Comparison of ENCODE assay signal across 13 mouse cellular contexts in genomic region chr1:128669241-128669666, GRCm38 (mm10).
DNase-seq lines count a peak whose midpoint lies in the region; ATAC-seq and TF ChIP-seq lines count a peak whose summit lies in the region.
"Had no signal": no experiment of that assay in that cellular context is flagged by ENCODE, and none has a peak within 500 bp of the region (broad histone marks: within the 10 kb centered on the region; RNA-seq: fewer than 3 reads in every experiment).

No protein-coding gene starts in this region.

- no peak overlapping the region for H3K27ac ChIP-seq in kidney, embryonic 16.5 days (ENCODE audit: low read length)
- H3K27ac ChIP-seq in kidney, adult 2 months (ENCODE audit: insufficient read depth, low read depth, low read length), result no peak overlapping the region
- H3K27ac ChIP-seq in forebrain, postnatal 0 days (ENCODE audit: low read depth, low read length), result peak overlapping the region; percentile 70
- no peak overlapping the region; the same call in 1 of the 2 replicates for H3K27ac ChIP-seq in midbrain, embryonic 15.5 days
- H3K27ac ChIP-seq: limb, embryonic 12.5 days had no signal

- no peak for TF ChIP-seq POLR2A in kidney, adult 2 months (IDR thresholded peaks at IDR 0.05; ENCODE audit: low read depth, low read length)

- WGBS in kidney, embryonic 16.5 days, result 53% methylated on average over 2 of the region's 2 CpGs
- 73% methylated on average over 2 of the region's 2 CpGs for WGBS in kidney, adult 2 months
- 12% methylated on average over 2 of the region's 2 CpGs for WGBS in forebrain, postnatal 0 days
- WGBS in midbrain, embryonic 15.5 days, result 16% methylated on average over 2 of the region's 2 CpGs

- no peak overlapping the region for H3K9ac ChIP-seq in kidney, embryonic 16.5 days (replicated peaks; ENCODE audit: low read length)
- no peak overlapping the region for H3K9ac ChIP-seq in forebrain, postnatal 0 days
- no peak overlapping the region for H3K9ac ChIP-seq in midbrain, embryonic 15.5 days
- H3K9ac ChIP-seq: limb, embryonic 12.5 days had no signal

- no peaks in the 10 kb centered on the region for H3K27me3 ChIP-seq in kidney, embryonic 16.5 days (ENCODE audit: insufficient read depth, low read length)
- H3K27me3 ChIP-seq in kidney, adult 2 months (replicated peaks; ENCODE audit: control insufficient read depth, insufficient read depth, low read length), result no peaks in the 10 kb centered on the region
- no peaks in the 10 kb centered on the region for H3K27me3 ChIP-seq in forebrain, postnatal 0 days (ENCODE audit: insufficient read depth, low read length)
- H3K27me3 ChIP-seq in midbrain, embryonic 15.5 days (replicated peaks), result no peaks in the 10 kb centered on the region
- H3K27me3 ChIP-seq: limb, embryonic 12.5 days had no signal

- no peak overlapping the region for H3K4me3 ChIP-seq in kidney, embryonic 16.5 days (ENCODE audit: low read length)
- H3K4me3 ChIP-seq in kidney, adult 2 months (ENCODE audit: insufficient read depth, low read depth, low read length), result no peak overlapping the region
- no peak overlapping the region for H3K4me3 ChIP-seq in forebrain, postnatal 0 days (ENCODE audit: low read depth, low read length)
- no peak overlapping the region for H3K4me3 ChIP-seq in midbrain, embryonic 15.5 days
- H3K4me3 ChIP-seq: limb, embryonic 12.5 days had no signal

- peaks cover 29% of the 10 kb centered on the region for H3K4me1 ChIP-seq in kidney, embryonic 16.5 days (ENCODE audit: insufficient read depth, low read length)
- no peaks in the 10 kb centered on the region for H3K4me1 ChIP-seq in kidney, adult 2 months (ENCODE audit: control insufficient read depth, insufficient read depth, low read length)
- H3K4me1 ChIP-seq in forebrain, postnatal 0 days (ENCODE audit: insufficient read depth), result no peaks in the 10 kb centered on the region
- peaks cover 5% of the 10 kb centered on the region; the same call in 1 of the 2 replicates for H3K4me1 ChIP-seq in midbrain, embryonic 15.5 days
- H3K4me1 ChIP-seq: limb, embryonic 12.5 days had no signal

- TF ChIP-seq CTCF in kidney, adult 2 months (conservative IDR thresholded peaks at IDR 0.05; ENCODE audit: insufficient read depth, insufficient read length, low read depth, low read length), result no peak
- no peak for TF ChIP-seq CTCF in forebrain, postnatal 0 days (IDR thresholded peaks at IDR 0.05; ENCODE audit: low read depth)

- no peak overlapping the region for H3K4me2 ChIP-seq in kidney, embryonic 16.5 days (replicated peaks; ENCODE audit: low read depth, low read length)
- H3K4me2 ChIP-seq in forebrain, postnatal 0 days (ENCODE audit: low read depth), result no peak overlapping the region
- H3K4me2 ChIP-seq in midbrain, embryonic 15.5 days, result no peak overlapping the region
- H3K4me2 ChIP-seq: heart, embryonic 11.5 days; limb, embryonic 12.5 days had no signal

- no peaks in the 10 kb centered on the region for H3K36me3 ChIP-seq in kidney, embryonic 16.5 days (ENCODE audit: insufficient read depth, low read length)
- H3K36me3 ChIP-seq in kidney, adult 2 months (ENCODE audit: control insufficient read depth, insufficient read depth, low read length), result no peaks in the 10 kb centered on the region
- no peaks in the 10 kb centered on the region for H3K36me3 ChIP-seq in forebrain, postnatal 0 days (ENCODE audit: insufficient read depth)
- no peaks in the 10 kb centered on the region for H3K36me3 ChIP-seq in midbrain, embryonic 15.5 days (replicated peaks)
- H3K36me3 ChIP-seq: limb, embryonic 12.5 days had no signal

- DNase-seq in kidney, adult 2 months, result no peak
- peak; percentile 42 for DNase-seq in cerebellum, adult 9-11 months
- DNase-seq in forebrain, postnatal 0 days, result peak; percentile 58
- no peak for DNase-seq in urinary bladder, postnatal 4 days (ENCODE audit: low spot score in 2 of 2)
- no peak for DNase-seq in B cell, adult 2 months
- DNase-seq in frontal cortex, postnatal 14 days (ENCODE audit: low spot score in 2 of 2), result no peak
- DNase-seq: adrenal gland, adult 8-10 months; lung, adult 18-20 months had no signal

- no peaks in the 10 kb centered on the region; the same call in 1 of the 2 replicates for H3K9me3 ChIP-seq in kidney, embryonic 16.5 days (ENCODE audit: low read length)
- no peaks in the 10 kb centered on the region for H3K9me3 ChIP-seq in forebrain, postnatal 0 days (ENCODE audit: low read length)
- H3K9me3 ChIP-seq in midbrain, embryonic 15.5 days, result no peaks in the 10 kb centered on the region

- ATAC-seq in kidney, embryonic 16.5 days (ENCODE audit: low FRiP score, low TSS enrichment), result peak; percentile 29; the same call in 1 of the 2 replicates
- ATAC-seq in forebrain, postnatal 0 days, result peak; percentile 87
- peak; percentile 48; the same call in 1 of the 2 replicates for ATAC-seq in midbrain, embryonic 15.5 days (replicated peaks)
- ATAC-seq: intestine, embryonic 16.5 days had no signal

Comparison
In these comparisons a context has a peak if more than half of its experiments do, and no peak if none do; other contexts are left out.
1. ATAC-seq: peak in every context shown above with its lines; median percentile 87 in forebrain, postnatal 0 days; 48 in midbrain, embryonic 15.5 days; 29 in kidney, embryonic 16.5 days.
2. DNase-seq: peak in cerebellum, adult 9-11 months (single experiment) and forebrain, postnatal 0 days (single experiment); none in kidney, adult 2 months (single experiment), urinary bladder, postnatal 4 days (0 of 2), B cell, adult 2 months (0 of 2) and frontal cortex, postnatal 14 days (0 of 2).